Mouse (Mus musculus) embryonic facial prominence, embryonic 12.5 days (tissue): ENCODE data around the gene Pde3a. TPM values are rescaled to one million over a fixed set of nuclear protein-coding genes. Genes with fewer than 3 reads are reported as not detected.

Source experiments
- ATAC-seq: fragments of 200-750 bp; cut with Nextera tagmentation; 2 replicates; pipeline ENCODE4 v1.8.0; 2017; ENCODE audit not compliant: insufficient number of reproducible peaks, insufficient read depth, low FRiP score, low TSS enrichment
- H3K27ac ChIP-seq: fragments of 300-500 bp; sonication (generic); 2 replicates; pipeline ENCODE4 v1.5.1; 2016; ENCODE audit warnings: mild to moderate bottlenecking
- H3K27me3 ChIP-seq: fragments of 300-500 bp; sonication (generic); 2 replicates; pipeline ENCODE4 v1.6.1; 2016; ENCODE audit warnings: mild to moderate bottlenecking, moderate library complexity
- H3K36me3 ChIP-seq: fragments of 300-500 bp; sonication (generic); 2 replicates; pipeline ENCODE4 v1.6.1; 2016; ENCODE audit warnings: mild to moderate bottlenecking
- H3K4me1 ChIP-seq: fragments of 300-500 bp; sonication (generic); 2 replicates; pipeline ENCODE4 v1.6.1; 2016
- H3K4me2 ChIP-seq: fragments of 300-500 bp; sonication (generic); replicated peaks from 2 replicates; pipeline ENCODE4 v1.6.1; 2016; ENCODE audit warnings: mild to moderate bottlenecking, moderate library complexity
- H3K4me3 ChIP-seq: fragments of 300-500 bp; sonication (generic); 2 replicates; pipeline ENCODE4 v1.5.1; 2016; ENCODE audit warnings: mild to moderate bottlenecking
- H3K9ac ChIP-seq: fragments of 300-500 bp; sonication (generic); 2 replicates; pipeline ENCODE4 v1.6.1; 2016; ENCODE audit warnings: mild to moderate bottlenecking, moderate library complexity
- H3K9me3 ChIP-seq: fragments of 300-500 bp; sonication (generic); 2 replicates; pipeline ENCODE4 v1.6.1; 2016; ENCODE audit warnings: mild to moderate bottlenecking, moderate library complexity
- WGBS: fragments of 180-500 bp; shearing (Covaris S2); methylation state at CpG from one replicate; pipeline ENCODE4 v1.1.7; 2016; 5-methylcytosine and 5-hydroxymethylcytosine counted together
- polyA plus RNA-seq: library from polyadenylated mRNA; unstranded; fragments of >200 nt; fragmentation: Nextera tagmentation; extraction: Ambion mirVana; gene quantifications from 2 replicates; pipeline ENCODE4 v1.2.1, GENCODE M21; 2016

The Pde3a gene
- polyA plus RNA-seq, 1 experiment from 2014 or later: 7.2 TPM

DNA sequence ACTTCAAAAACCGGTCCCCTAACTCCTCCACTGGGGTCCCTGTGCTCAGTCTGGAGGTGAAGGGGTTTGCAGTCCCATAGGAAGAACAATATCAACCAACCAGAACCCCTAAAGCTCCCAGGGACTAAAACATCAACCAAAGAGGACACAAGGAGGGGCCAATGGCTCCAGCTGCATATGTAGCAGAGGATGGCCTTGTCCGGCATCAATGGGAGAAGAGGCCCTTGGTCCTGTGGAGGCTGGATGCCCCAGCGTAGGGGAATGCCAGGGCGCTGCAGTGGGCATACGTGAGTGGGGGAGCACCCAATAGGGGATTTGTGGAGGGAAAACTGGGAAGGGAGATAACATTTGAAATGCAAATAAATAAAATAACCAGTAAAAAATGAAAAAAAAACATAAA is 19.8 kb downstream of the Pde3a start:
- WGBS: 91% methylated on average over 5 of the region's 5 CpGs
- H3K4me3 ChIP-seq: no peak overlapping the region
- H3K4me2 ChIP-seq: no peak overlapping the region
- no peak overlapping the region for H3K27ac ChIP-seq
- no peak overlapping the region for H3K9ac ChIP-seq
- H3K4me1 ChIP-seq: no peaks in the 10 kb centered on the region
- H3K27me3 ChIP-seq: no peaks in the 10 kb centered on the region
- no peaks in the 10 kb centered on the region for H3K9me3 ChIP-seq
- ATAC-seq: no peak
- H3K36me3 ChIP-seq: 0 out of 2 replicates have a peak, but pooled peaks cover 3% of the 10 kb centered on the region

- Histone ChIP-seq H3K9me3 (no peaks in the 10 kb centered on the region), H3K9ac (no peak overlapping the region), H3K36me3 (no peaks in the 10 kb centered on the region), H3K4me2 (no peak overlapping the region), H3K27me3 (no peaks in the 10 kb centered on the region), H3K4me1 (no peaks in the 10 kb centered on the region), H3K27ac (no peak overlapping the region), H3K4me3 (no peak overlapping the region)
- no peak for ATAC-seq
- 87% methylated on average over 5 of the region's 5 CpGs for WGBS
Measured at GRCm38 (mm10) chr6:141271133-141271532, 22.1 kb downstream of the Pde3a start.

GRCm38 (mm10) chr6:141271579-141271978 is 22.5 kb downstream of the Pde3a start:
- Histone ChIP-seq H3K9me3 (no peaks in the 10 kb centered on the region), H3K4me1 (no peaks in the 10 kb centered on the region), H3K4me2 (no peak overlapping the region), H3K9ac (no peak overlapping the region), H3K4me3 (no peak overlapping the region), H3K36me3 (no peaks in the 10 kb centered on the region), H3K27me3 (no peaks in the 10 kb centered on the region), H3K27ac (no peak overlapping the region)
- 82% methylated on average over 3 of the region's 3 CpGs for WGBS
- no peak for ATAC-seq

- Histone ChIP-seq H3K9me3 (no peaks in the 10 kb centered on the region), H3K9ac (no peak overlapping the region), H3K27ac (no peak overlapping the region), H3K4me1 (no peaks in the 10 kb centered on the region), H3K27me3 (no peaks in the 10 kb centered on the region), H3K4me3 (no peak overlapping the region), H3K4me2 (no peak overlapping the region), H3K36me3 (no peaks in the 10 kb centered on the region)
- no peak for ATAC-seq
- 90% methylated on average over 6 of the region's 6 CpGs for WGBS
Measured at GRCm38 (mm10) chr6:141273685-141274084, 24.6 kb downstream of the Pde3a start.

GRCm38 (mm10) chr6:141281685-141282084 is 32.6 kb downstream of the Pde3a start:
- 90% methylated on average over 3 of the region's 3 CpGs for WGBS
- H3K4me2 ChIP-seq: no peak overlapping the region

DNA sequence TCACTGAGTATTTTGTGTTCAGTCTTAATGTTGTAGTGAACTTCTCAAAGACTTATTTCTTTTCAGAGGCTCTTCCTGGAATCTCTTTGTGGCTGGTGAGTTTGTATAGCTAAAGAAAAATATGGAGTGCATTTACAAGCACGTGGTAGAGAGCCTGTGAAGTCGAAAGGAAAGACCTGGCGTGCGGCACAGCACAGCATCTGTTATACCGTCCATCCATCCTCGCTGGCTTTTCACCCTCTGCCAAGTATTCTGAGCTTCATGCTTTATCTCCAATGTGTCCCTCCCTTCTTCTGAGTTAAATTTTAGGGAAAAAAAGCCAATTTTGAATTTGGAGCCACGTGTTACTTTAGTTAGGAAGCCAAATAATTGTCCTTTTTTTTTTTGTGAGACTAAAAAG is 33.7 kb downstream of the Pde3a start:
- no peak overlapping the region for H3K4me2 ChIP-seq
- H3K4me1 ChIP-seq: 0 out of 2 replicates have a peak, but pooled peaks cover 3% of the 10 kb centered on the region
- 81% methylated on average over 7 of the region's 7 CpGs for WGBS
- no peak overlapping the region for H3K9ac ChIP-seq
- no peaks in the 10 kb centered on the region for H3K27me3 ChIP-seq
- no peaks in the 10 kb centered on the region for H3K9me3 ChIP-seq
- no peak overlapping the region for H3K4me3 ChIP-seq
- no peak overlapping the region for H3K27ac ChIP-seq
- no peak for ATAC-seq
- H3K36me3 ChIP-seq: no peaks in the 10 kb centered on the region

More at GRCm38 (mm10) chr6:141281685-141282084, 32.6 kb downstream of the Pde3a start:
- H3K4me1 ChIP-seq: 0 out of 2 replicates have a peak, but pooled peaks cover 3% of the 10 kb centered on the region
- H3K9me3 ChIP-seq: no peaks in the 10 kb centered on the region
- H3K27ac ChIP-seq: no peak overlapping the region
- H3K27me3 ChIP-seq: no peaks in the 10 kb centered on the region
- H3K36me3 ChIP-seq: no peaks in the 10 kb centered on the region
- no peak overlapping the region for H3K4me3 ChIP-seq
- no peak overlapping the region for H3K9ac ChIP-seq
- ATAC-seq: no peak

DNA sequence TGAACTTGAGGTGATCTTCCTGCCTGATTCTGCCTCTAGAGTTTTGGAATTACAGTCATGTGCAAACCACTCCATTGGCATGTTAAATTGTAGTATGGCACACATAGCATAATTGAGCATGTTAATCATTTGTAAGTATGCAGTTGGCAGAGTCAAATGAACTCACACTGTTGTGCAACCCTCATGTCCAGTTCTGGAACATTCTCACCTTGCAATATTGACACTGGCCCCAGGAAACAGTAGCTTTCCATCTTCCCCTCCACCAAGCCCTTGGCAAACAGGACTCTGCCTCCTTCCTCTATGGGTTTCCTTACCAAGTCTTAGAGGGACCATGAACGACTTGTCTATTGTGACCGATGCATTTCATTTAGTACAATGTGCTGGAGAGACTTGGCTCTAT is 42.1 kb downstream of the Pde3a start:
- Histone ChIP-seq H3K4me1 (no peaks in the 10 kb centered on the region), H3K27me3 (no peaks in the 10 kb centered on the region), H3K27ac (no peak overlapping the region), H3K4me2 (no peak overlapping the region), H3K9ac (no peak overlapping the region), H3K36me3 (no peaks in the 10 kb centered on the region), H3K9me3 (no peaks in the 10 kb centered on the region), H3K4me3 (no peak overlapping the region)
- ATAC-seq: no peak
- WGBS: 97% methylated on average over 2 of the region's 2 CpGs

GRCm38 (mm10) chr6:141292826-141293459 is 43.9 kb downstream of the Pde3a start:
- no peak for ATAC-seq

GRCm38 (mm10) chr6:141293460-141293853 is 44.4 kb downstream of the Pde3a start:
- Histone ChIP-seq H3K4me1 (no peaks in the 10 kb centered on the region), H3K36me3 (no peaks in the 10 kb centered on the region), H3K9ac (no peak overlapping the region), H3K4me2 (no peak overlapping the region), H3K27ac (no peak overlapping the region), H3K4me3 (no peak overlapping the region), H3K27me3 (no peaks in the 10 kb centered on the region), H3K9me3 (no peaks in the 10 kb centered on the region)
- ATAC-seq: no peak
- 79% methylated on average over 2 of the region's 2 CpGs for WGBS

More at GRCm38 (mm10) chr6:141292826-141293459, 43.9 kb downstream of the Pde3a start:
- H3K27ac ChIP-seq: no peak overlapping the region
- no peak overlapping the region for H3K4me3 ChIP-seq
- H3K36me3 ChIP-seq: no peaks in the 10 kb centered on the region
- H3K4me1 ChIP-seq: no peaks in the 10 kb centered on the region
- H3K9me3 ChIP-seq: no peaks in the 10 kb centered on the region
- H3K4me2 ChIP-seq: no peak overlapping the region
- H3K27me3 ChIP-seq: no peaks in the 10 kb centered on the region
- 93% methylated on average over 10 of the region's 10 CpGs for WGBS
- no peak overlapping the region for H3K9ac ChIP-seq

DNA sequence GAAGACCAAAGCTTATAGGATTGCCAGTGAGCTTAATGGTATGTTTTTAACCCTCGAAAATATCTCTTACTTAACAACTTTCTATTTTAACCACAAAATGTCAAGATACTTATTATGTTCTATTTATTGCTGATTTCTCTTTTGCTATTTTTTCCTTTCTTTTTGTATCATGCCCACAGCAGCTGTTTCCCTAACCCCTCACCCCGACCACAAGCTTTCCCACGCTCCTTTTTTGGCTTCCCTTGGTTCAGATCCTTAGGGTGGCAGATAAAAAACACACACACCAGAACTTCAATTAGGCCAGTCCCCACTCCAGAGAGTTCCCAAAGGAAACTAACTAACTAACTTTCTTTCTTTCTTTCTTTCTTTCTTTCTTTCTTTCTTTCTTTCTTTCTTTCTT is 46.2 kb downstream of the Pde3a start:
- Histone ChIP-seq H3K27ac (no peak overlapping the region), H3K4me1 (no peaks in the 10 kb centered on the region), H3K9ac (no peak overlapping the region), H3K4me2 (no peak overlapping the region), H3K27me3 (no peaks in the 10 kb centered on the region), H3K9me3 (no peaks in the 10 kb centered on the region), H3K4me3 (no peak overlapping the region), H3K36me3 (no peaks in the 10 kb centered on the region)
- WGBS: 86% methylated on average over 3 of the region's 3 CpGs
- no peak for ATAC-seq

DNA sequence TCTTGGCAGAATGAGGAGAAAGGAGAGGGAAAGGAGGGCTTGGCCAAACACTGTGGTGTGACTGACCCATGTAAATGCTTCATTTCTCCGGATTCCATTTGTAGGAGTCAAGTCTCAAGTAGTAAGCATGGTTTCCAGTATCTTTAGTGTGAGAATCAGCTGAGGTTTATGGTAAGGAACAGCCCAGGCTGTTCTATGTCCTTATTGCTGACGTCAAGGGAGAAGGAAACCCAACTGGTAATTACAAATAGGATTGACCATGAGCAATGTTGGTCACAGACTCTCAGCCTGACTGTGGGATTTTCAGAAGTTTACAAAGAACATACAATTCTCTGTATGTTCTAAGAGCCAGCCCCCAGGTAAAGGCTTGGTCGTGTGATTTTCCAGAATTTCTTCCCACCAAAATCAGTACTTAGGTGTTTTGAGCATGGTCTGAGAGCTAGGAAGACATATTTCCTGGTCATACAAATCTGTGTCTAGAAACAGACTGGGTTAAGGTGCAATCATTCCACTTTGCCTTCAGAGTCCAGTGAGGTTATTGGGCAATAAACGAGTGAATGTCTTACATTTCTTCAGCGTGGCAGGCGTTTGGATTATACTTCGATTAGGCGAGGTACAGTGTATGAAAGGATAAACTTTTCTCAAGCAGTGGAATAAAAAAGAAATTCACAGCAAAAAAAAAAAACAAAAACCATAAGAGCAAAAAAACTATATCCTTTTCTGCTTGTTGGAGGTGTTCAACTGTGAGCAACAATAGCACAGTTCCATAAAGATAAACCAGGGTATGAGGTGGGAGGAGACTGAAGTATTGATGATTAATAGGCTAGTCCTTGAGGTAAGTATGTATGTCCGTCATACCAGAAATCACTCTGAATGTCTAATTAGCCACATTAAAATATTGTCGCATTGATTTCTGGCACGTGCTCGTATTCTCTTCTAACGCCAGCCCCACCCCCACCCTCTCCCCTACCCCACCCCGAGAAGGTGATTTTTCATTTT is 53.0 kb downstream of the Pde3a start:
- Histone ChIP-seq H3K27me3 (no peaks in the 10 kb centered on the region), H3K27ac (no peak overlapping the region), H3K36me3 (no peaks in the 10 kb centered on the region), H3K4me1 (no peaks in the 10 kb centered on the region), H3K9ac (no peak overlapping the region), H3K4me3 (no peak overlapping the region), H3K4me2 (no peak overlapping the region), H3K9me3 (no peaks in the 10 kb centered on the region)
- ATAC-seq: no peak
- 92% methylated on average over 14 of the region's 14 CpGs for WGBS

DNA sequence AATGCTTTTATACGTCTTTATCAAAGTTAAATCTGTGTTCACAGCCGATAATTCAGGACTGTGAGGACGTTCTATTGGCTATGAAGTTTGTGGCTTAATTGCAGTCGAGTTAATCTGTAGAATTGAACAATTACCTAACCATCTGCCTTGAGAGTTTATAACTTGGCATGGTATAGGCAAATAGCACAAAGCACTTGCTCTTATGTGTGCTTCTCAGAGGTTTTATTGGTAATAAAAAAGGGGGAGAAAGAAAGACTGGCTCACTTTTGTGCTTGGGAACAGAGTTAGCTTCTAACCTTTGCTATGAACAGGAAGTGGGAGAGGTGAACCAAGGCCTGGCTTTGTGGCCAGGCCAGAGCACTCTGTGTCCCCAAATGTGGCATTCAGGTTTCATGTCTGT is 53.8 kb downstream of the Pde3a start:
- Histone ChIP-seq H3K4me1 (no peaks in the 10 kb centered on the region), H3K27ac (no peak overlapping the region), H3K27me3 (no peaks in the 10 kb centered on the region), H3K4me3 (no peak overlapping the region), H3K36me3 (no peaks in the 10 kb centered on the region), H3K4me2 (no peak overlapping the region), H3K9me3 (no peaks in the 10 kb centered on the region), H3K9ac (no peak overlapping the region)
- no peak for ATAC-seq
- WGBS: 77% methylated on average over 4 of the region's 4 CpGs
